Mouse (Mus musculus) retina, postnatal 1 day (tissue): ENCODE measurements at regions not wholly inside any gene's neighbourhood (a gene's known extent, or its start where the extent isn't known, plus 50 kb on each side); places are given as distances from the start of the nearest gene placed in this dataset.

Experiments
- DNase-seq: peaks from one replicate; pipeline ENCODE4 v3.0.0-alpha.2; 2012

GRCm38 (mm10) chrX:12373670-12374069 lies 213.5 kb upstream of the Bcor start:
- DNase-seq = no peak

DNA sequence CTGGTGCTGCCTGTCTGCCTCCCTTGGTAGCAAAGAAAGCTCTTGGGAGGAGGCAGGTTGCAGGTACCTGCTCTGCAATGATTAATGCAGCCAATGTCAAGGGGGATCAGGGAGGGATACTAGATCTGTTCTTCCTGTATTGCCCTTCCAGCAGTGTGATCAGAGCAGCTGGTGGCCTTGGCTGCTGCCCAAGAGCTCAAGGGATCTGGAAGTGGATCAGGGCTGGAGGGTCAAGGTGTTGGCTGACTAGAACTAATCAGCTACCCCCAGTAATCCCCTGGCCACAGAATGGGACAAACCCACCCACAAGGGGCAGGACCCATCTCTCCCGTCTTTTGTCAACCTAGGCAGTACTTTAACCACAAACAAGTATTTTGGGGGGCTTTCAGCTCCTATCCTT lies 211.8 kb upstream of the Atp6ap2 start:
- DNase-seq = peak; percentile 57

GRCm38 (mm10) chrX:12376238-12376980 lies 211.2 kb upstream of the Atp6ap2 start:
- no peak for DNase-seq

DNA sequence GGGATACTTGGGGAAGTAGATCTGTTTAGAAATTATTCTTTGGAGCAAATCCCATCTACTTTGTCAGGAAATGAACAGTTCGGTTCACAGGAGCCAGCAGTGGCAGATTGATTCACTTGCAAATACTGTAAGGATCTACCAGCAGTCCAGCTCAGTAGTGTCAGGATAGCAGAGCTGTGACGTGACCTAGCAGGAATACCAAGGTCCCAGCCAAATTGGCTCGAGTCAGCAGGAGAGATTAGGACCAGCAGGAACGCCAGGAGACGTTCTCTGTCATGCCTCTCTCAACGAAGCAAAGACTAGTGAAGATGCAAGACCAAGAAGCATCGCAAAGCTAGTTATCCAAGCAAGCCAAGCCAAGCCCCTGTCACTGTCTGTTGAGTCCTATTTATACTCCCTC lies 210.2 kb upstream of the Atp6ap2 start:
- no peak for DNase-seq

DNA sequence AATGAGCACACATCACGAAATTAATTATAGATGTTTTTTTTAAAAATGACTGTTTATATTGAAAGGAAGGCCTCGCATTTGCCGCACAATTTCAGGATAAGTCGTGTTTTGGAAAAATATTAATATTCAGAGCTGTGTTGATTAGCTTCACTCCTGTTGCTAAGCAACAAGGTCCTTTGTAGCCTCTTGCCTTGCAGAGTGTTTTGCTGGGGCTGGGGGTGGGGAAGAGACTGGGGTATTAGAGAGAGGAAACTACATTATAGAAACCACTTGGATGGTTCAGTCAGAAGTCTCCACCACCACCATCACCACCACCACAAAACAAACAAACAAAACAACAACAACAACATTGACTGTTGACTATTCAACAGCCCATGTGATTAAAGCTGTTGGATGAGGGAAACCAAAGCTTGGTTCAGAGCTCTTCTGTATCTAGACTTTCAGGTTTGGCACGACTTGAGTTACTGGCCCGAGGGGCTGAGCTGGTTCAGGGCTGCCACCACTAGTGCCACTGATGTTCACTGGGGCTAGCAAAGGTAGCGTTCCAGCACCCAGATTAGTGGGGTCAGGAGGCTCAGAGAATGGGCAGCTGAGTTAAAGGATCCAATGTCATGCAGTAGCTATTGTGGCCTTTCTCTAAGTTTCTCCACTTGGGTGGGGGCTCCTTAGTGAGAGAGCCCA lies 195.3 kb upstream of the Atp6ap2 start:
- peak; percentile 45 for DNase-seq

- DNase-seq = no peak
Measured at GRCm38 (mm10) chrX:12409319-12409718, 178.3 kb upstream of the Atp6ap2 start.

DNA sequence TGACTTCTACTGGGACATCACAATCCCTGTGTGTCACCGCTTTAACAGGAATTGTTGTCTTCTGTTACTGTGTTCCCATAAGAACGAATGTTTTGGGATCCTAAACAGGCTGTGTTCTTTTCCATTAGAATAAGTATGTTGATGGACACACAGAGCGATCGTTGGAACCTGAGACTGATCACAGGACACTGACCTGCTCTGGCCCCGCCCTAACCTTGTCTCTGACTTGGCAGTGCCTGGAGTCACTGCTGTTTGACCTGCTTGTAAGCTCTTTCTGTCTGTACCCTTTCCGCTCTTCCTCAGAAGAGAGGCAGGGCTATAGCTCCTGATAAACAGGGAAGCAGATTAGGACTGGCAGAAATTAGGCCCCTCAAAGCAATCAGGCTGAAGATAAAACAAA lies 162.0 kb upstream of the Atp6ap2 start:
- no peak for DNase-seq

DNA sequence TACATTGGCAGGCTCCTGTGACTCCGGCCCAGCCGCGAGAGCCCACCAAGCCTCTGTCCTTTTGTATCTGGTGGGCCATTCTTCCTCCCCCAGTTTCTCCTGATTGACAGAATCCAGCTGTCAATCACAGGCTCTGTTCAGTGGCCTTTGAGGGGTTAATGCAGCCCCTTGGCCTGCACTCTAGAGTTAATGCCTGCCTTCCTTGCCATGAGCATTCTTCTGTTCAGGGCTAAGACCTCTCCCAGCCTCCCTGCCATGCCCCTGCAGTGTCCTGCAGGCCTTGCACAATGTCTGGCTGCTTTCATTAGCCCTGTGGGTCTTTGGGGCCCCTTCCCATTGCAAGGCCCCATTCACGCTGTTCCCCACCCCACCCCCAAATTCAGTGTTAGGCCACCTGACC lies 160.9 kb upstream of the Atp6ap2 start:
- DNase-seq = no peak

GRCm38 (mm10) chrX:12432289-12432688 lies 155.3 kb upstream of the Atp6ap2 start:
- DNase-seq = no peak

DNA sequence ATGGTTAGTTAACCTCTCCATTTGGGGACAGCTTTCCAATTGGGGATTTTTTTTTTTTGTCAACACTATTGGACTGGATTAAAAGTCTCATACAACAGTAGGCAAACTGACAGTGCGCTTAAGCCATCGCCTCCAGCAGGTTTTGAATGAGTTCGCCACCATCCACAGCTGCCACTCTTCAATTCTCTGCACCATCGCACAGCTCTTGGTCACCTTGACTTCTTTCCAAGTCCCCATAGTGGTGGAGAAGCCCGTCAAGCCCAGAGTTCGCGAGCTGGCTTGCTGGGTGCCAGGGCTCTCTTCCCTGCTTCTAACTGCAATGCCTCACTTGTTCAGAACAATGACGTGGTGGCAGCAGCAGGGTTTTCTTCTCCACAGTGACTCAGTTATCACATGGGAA lies 151.9 kb upstream of the Atp6ap2 start:
- DNase-seq = peak; percentile 16

GRCm38 (mm10) chrX:12436106-12436505 lies 151.5 kb upstream of the Atp6ap2 start:
- DNase-seq = peak; percentile 59

GRCm38 (mm10) chrX:12439447-12439846 lies 148.2 kb upstream of the Atp6ap2 start:
- DNase-seq = no peak

DNA sequence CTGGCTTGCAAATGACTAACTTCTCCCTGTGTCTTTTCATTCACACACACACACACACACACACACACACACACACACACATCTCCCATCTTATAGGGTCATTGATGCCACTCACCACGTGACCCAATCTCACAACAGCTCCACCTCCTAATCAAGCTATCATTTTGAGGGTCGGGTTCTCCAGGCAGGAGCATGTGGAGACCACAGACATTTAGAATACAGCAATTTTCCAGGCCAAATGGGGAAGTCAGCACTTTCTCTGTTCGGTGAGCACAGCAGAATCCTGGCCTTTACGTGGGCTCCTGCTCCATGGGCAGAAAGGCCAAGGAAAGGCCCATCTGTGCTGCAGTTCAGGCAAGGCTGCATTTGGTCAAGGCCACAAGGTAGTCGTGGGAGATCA lies 143.8 kb upstream of the Atp6ap2 start:
- DNase-seq = no peak

GRCm38 (mm10) chrX:12445093-12445492 lies 142.5 kb upstream of the Atp6ap2 start:
- no peak for DNase-seq

DNA sequence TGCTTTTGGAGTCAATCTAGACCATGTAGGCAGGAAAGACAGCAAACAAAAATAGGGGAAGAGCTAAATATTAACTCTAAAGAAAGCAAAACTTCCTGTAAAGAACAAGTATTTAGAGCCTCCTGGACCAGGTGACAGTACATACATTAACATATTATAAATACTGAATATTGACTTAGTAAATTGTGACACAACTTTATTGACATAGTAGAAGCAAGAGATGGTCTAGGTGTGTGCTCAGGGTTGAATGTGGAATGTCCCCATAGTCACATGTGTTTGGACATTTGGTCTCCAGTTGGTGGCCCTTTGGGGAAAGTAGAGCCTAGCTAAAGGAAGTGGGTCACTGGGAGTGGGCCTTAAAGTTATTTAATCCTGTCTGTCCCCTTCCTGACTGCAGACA lies 139.6 kb upstream of the Atp6ap2 start:
- DNase-seq = no peak

GRCm38 (mm10) chrX:12449688-12450087 lies 137.9 kb upstream of the Atp6ap2 start:
- no peak for DNase-seq

DNA sequence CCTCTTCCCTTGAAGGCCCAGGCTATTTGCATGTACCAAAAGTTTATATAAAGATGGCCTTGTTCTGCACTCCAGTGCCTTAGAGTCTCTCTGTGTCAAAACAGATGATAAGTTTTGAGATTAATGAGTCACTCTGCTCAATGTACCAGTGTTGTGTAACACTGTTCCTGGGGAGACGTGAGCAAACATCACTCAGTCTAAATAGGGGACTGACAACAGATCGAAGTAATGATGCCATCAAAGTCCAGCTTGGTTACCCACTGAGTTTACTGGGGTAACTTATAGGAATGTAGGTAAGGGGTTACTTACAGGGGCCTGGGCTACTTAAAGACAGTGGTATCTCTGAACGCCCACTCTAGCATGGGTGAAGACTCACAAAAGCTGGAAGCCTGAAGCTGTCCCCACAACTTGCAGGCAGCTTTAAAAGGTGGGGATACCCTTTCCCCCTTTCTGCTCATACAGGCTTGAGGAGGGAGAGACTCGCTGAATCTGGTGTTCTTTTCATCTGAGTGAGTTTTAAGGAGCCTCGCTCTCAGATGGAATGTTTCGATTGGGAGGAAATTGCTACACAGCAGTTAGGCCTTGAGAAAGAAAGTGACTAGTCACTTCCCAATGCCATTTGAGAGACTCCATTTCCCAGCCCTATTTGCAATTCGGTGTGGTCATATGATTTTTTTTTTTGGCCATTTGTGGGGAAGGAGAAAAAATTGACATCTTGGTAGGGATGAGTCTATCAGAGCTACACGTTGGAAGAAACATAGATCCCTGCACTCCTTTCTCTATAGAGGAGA lies 134.4 kb upstream of the Atp6ap2 start:
- DNase-seq = no peak

GRCm38 (mm10) chrX:12461657-12462056 lies 125.9 kb upstream of the Atp6ap2 start:
- no peak for DNase-seq

DNA sequence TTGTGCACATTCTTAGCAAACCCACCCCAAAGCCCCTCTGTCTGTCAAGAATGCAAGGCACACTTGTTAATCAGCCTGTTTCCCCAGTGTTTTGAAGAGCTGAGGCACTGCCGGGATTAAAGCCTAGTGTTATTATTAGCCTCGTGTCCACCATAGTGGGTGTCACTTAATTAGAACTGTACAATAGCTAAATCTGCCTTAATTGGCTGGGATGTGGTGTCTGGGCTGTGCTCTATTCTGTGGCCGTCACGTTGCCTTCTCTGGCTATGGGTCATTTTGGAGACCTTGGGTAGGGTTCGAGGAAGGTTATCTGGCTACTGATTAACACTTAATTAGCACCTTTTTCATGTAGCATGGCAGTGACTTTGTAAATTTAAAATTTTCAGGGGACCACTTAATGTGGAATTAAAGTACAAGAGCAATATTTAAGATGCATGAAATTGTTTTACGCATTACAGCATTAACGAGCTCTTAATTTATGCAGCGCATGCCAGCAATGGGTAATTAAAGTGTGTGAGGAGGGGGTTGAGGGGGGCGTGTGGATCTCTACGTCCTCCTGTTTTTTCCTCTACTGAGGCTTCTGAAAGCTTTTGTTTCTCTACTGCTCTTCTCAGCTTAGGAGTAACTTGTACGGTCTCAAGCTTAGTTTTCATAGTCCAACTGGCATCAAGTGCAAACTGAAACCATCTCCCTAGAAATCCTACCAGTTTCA lies 124.5 kb upstream of the Atp6ap2 start:
- peak; percentile 68 for DNase-seq

GRCm38 (mm10) chrX:12466312-12466711 lies 121.3 kb upstream of the Atp6ap2 start:
- peak; percentile 89 for DNase-seq

DNA sequence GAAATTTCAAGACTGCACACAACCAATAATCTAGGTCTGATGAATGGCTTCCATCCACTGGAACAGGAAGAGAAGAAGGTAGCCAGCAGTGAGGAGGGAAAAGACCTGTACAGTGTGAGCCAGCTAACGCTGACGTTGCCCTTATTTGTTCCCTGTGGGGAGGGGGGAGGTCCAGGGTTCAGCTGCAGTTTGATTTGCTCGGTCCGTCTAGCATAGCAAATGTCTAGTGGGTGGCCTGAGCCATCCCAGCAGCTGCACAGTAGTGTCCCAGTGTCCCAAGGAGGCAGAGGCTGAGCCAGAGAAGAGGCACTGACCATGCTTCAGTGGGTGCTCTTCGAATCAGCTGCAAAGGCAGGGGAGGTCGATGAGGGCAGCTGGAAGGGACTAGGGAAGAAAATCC lies 120.7 kb upstream of the Atp6ap2 start:
- DNase-seq = peak; percentile 85

DNA sequence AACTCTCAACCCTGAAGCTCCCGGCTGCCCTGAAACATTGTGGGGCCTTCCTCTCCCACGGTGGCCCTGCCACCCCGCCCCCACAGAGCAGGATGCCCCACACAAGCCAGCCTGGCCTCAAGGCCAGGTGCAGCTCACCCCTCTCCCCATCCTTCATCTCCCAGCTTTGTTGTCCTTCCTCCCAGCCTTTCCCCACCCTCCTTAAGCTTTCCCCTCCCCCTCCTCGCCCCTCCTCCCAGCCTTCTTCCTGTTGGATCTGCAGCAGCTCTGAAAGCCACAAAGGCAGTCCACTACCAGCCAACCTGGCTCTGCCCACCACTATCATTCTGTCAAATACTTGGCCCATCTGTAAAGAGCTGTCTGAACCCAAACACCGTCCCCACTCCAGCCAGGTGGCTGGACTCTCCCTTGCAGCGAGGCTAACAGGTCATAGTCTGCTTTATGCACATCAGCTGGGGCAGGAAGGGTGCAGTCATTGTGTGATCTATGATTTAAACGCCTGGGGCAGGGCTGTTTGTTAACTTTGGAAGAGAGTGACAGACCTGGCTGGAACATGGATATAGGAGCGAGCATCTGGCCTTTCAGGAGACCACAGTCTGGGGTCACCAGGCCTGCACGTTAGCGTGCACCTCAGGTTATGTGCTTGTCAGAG lies 119.9 kb upstream of the Atp6ap2 start:
- DNase-seq = peak; percentile 60

- DNase-seq = no peak
Measured at GRCm38 (mm10) chrX:12472296-12472695, 115.3 kb upstream of the Atp6ap2 start.
